Mouse (Mus musculus) heart, postnatal 0 days (tissue): ENCODE data around the gene Aup1.

Experiments
- CTCF ChIP-seq: IDR thresholded peaks from 2 replicates; pipeline ENCODE4 v1.5.1; 2016; ENCODE audit warnings: antibody characterized with exemption, control low read depth, low read depth
- EP300 ChIP-seq: IDR thresholded peaks from 2 replicates; pipeline ENCODE4 v1.6.1; 2016; ENCODE audit warnings: antibody characterized with exemption, low read depth

- TF ChIP-seq CTCF (no peak), EP300 (no peak)
These were observed 10.3 kb upstream of the Aup1 start for GRCm38 (mm10) chr6:83043993-83044392.
